Mouse (Mus musculus) limb, embryonic 12.5 days (tissue): Measurements from ENCODE around the gene Cd63. TPM values are rescaled to one million over a fixed set of nuclear protein-coding genes. Genes with fewer than 3 reads are reported as not detected.
A peak's percentile ranks its signal among the peaks of the same experiment; 100 is the strongest.

Source experiments
- ATAC-seq: fragments of 200-750 bp; cut with Nextera tagmentation; 2 replicates; pipeline ENCODE4 v1.8.0; 2017; ENCODE audit warnings: low read depth, moderate TSS enrichment; ENCODE audit not compliant: insufficient number of reproducible peaks, insufficient read depth, low FRiP score, low TSS enrichment
- H3K27ac ChIP-seq: fragments of 300-500 bp; sonication (generic); 2 replicates; pipeline ENCODE4 v1.5.1; 2016; ENCODE audit warnings: mild to moderate bottlenecking, moderate library complexity
- H3K27me3 ChIP-seq: fragments of 300-500 bp; sonication (generic); 2 replicates; pipeline ENCODE4 v1.6.1; 2016; ENCODE audit warnings: mild to moderate bottlenecking, moderate library complexity
- H3K36me3 ChIP-seq: fragments of 300-500 bp; sonication (generic); 2 replicates; pipeline ENCODE4 v1.6.1; 2016; ENCODE audit warnings: mild to moderate bottlenecking, moderate library complexity
- H3K4me1 ChIP-seq: fragments of 300-500 bp; sonication (generic); replicated peaks from 2 replicates; pipeline ENCODE4 v1.6.1; 2016
- H3K4me2 ChIP-seq: fragments of 300-500 bp; sonication (generic); 2 replicates; pipeline ENCODE4 v1.6.1; 2016; ENCODE audit warnings: mild to moderate bottlenecking, moderate library complexity
- H3K4me3 ChIP-seq: fragments of 300-500 bp; sonication (generic); replicated peaks from 2 replicates; pipeline ENCODE4 v1.5.1; 2016; ENCODE audit warnings: mild to moderate bottlenecking
- H3K9ac ChIP-seq: fragments of 300-500 bp; sonication (generic); replicated peaks from 2 replicates; pipeline ENCODE4 v1.6.1; 2016; ENCODE audit warnings: mild to moderate bottlenecking, moderate library complexity
- H3K9me3 ChIP-seq: fragments of 300-500 bp; sonication (generic); 2 replicates; pipeline ENCODE4 v1.6.1; 2016; ENCODE audit warnings: mild to moderate bottlenecking, moderate library complexity
- WGBS: fragments of 180-500 bp; shearing (Covaris S2); methylation state at CpG from one replicate; pipeline ENCODE4 v1.1.7; 2016; 5-methylcytosine and 5-hydroxymethylcytosine counted together
- polyA plus RNA-seq: library from polyadenylated mRNA; unstranded; fragments of >200 nt; fragmentation: Nextera tagmentation; extraction: Ambion mirVana; gene quantifications from 2 replicates; pipeline ENCODE4 v1.2.1, GENCODE M21; 2016

Gene Cd63
- polyA plus RNA-seq, 1 experiment from 2014 or later: 522 TPM

- ATAC-seq: peak; percentile 54
- peak within 1 kb of the TSS; percentile 97 for H3K27ac ChIP-seq
- H3K4me2 ChIP-seq: peak within 1 kb of the TSS; percentile 86
- H3K9me3 ChIP-seq: no peaks in the 10 kb centered on the region
- peaks cover 48% of the 10 kb centered on the region for H3K4me1 ChIP-seq
- 1% methylated on average over 55 of the region's 89 CpGs for WGBS
- H3K36me3 ChIP-seq: peaks cover 17% of the 10 kb centered on the region
- peaks cover 8% of the 10 kb centered on the region for H3K27me3 ChIP-seq
- H3K9ac ChIP-seq: peak within 1 kb of the TSS; percentile 86
- peak within 1 kb of the TSS; percentile 87 for H3K4me3 ChIP-seq
Measured at GRCm38 (mm10) chr10:128891296-128892094, 9.3 kb upstream of the Cd63 start, which contains the start of gene Gdf11. TSS of gene Gdf11 (minus strand) at chr10:128891718.

- no peaks in the 10 kb centered on the region for H3K9me3 ChIP-seq
- H3K27ac ChIP-seq: peak overlapping the region; percentile 97
- peak overlapping the region; percentile 86 for H3K4me2 ChIP-seq
- H3K9ac ChIP-seq: peak overlapping the region; percentile 86
- WGBS: 1% methylated on average over 9 of the region's 9 CpGs
- peak overlapping the region; percentile 87 for H3K4me3 ChIP-seq
- H3K27me3 ChIP-seq: peaks cover 16% of the 10 kb centered on the region
- ATAC-seq: no peak
- H3K4me1 ChIP-seq: peaks cover 50% of the 10 kb centered on the region
- H3K36me3 ChIP-seq: peaks cover 10% of the 10 kb centered on the region
Measured at GRCm38 (mm10) chr10:128892246-128892645, 8.5 kb upstream of the Cd63 start.

GRCm38 (mm10) chr10:128895437-128895836, 5.4 kb upstream of the Cd63 start:
- Histone ChIP-seq H3K9me3 (no peaks in the 10 kb centered on the region), H3K4me1 (peaks cover 30% of the 10 kb centered on the region), H3K36me3 (no peaks in the 10 kb centered on the region), H3K27ac (no peak overlapping the region), H3K4me3 (peak overlapping the region; percentile 27; the same call in 1 of the 2 replicates), H3K4me2 (peak overlapping the region; percentile 45), H3K9ac (peak overlapping the region; percentile 38; the same call in 1 of the 2 replicates), H3K27me3 (peaks cover 16% of the 10 kb centered on the region)
- ATAC-seq: no peak
- under 1% methylated on average over 9 of the region's 9 CpGs for WGBS

GRCm38 (mm10) chr10:128895952-128896693, 4.7 kb upstream of the Cd63 start:
- peaks cover 30% of the 10 kb centered on the region for H3K4me1 ChIP-seq

GRCm38 (mm10) chr10:128896807-128897206, 4.0 kb upstream of the Cd63 start:
- Histone ChIP-seq H3K4me1 (peaks cover 30% of the 10 kb centered on the region), H3K4me3 (no peak overlapping the region), H3K9ac (no peak overlapping the region; the same call in 1 of the 2 replicates), H3K4me2 (peak overlapping the region; percentile 45; the same call in 1 of the 2 replicates), H3K9me3 (no peaks in the 10 kb centered on the region), H3K27me3 (peaks cover 16% of the 10 kb centered on the region), H3K36me3 (no peaks in the 10 kb centered on the region), H3K27ac (no peak overlapping the region)
- 39% methylated on average over 1 of the region's 1 CpGs for WGBS
- ATAC-seq: no peak

More at GRCm38 (mm10) chr10:128895952-128896693, 4.7 kb upstream of the Cd63 start:
- Histone ChIP-seq H3K4me2 (peak overlapping the region; percentile 45), H3K4me3 (peak overlapping the region; percentile 27), H3K36me3 (no peaks in the 10 kb centered on the region), H3K27me3 (peaks cover 16% of the 10 kb centered on the region), H3K27ac (no peak overlapping the region), H3K9ac (peak overlapping the region; percentile 38), H3K9me3 (no peaks in the 10 kb centered on the region)
- no peak for ATAC-seq
- 3% methylated on average over 17 of the region's 17 CpGs for WGBS

- H3K4me1 ChIP-seq: peaks cover 26% of the 10 kb centered on the region
- peaks cover 16% of the 10 kb centered on the region for H3K27me3 ChIP-seq
- H3K27ac ChIP-seq: no peak overlapping the region
- H3K36me3 ChIP-seq: no peaks in the 10 kb centered on the region
- H3K4me3 ChIP-seq: no peak overlapping the region
- ATAC-seq: no peak
- no peak overlapping the region for H3K9ac ChIP-seq
- WGBS: 6% methylated on average over 1 of the region's 1 CpGs
- H3K4me2 ChIP-seq: no peak overlapping the region
- H3K9me3 ChIP-seq: no peaks in the 10 kb centered on the region
Measured at GRCm38 (mm10) chr10:128897501-128897900, 3.3 kb upstream of the Cd63 start.

- Histone ChIP-seq H3K4me1 (peaks cover 20% of the 10 kb centered on the region; the same call in 1 of the 2 replicates), H3K4me2 (no peak overlapping the region), H3K4me3 (no peak overlapping the region), H3K9me3 (no peaks in the 10 kb centered on the region), H3K36me3 (no peaks in the 10 kb centered on the region), H3K9ac (no peak overlapping the region), H3K27ac (no peak overlapping the region), H3K27me3 (peaks cover 16% of the 10 kb centered on the region)
- WGBS: 81% methylated on average over 6 of the region's 6 CpGs
- ATAC-seq: no peak
Measured at GRCm38 (mm10) chr10:128899759-128900490, 864 bp upstream of the Cd63 start.

GRCm38 (mm10) chr10:128901409-128901808, 620 bp downstream of the Cd63 start:
- Histone ChIP-seq H3K36me3 (no peaks in the 10 kb centered on the region), H3K9ac (no peak overlapping the region), H3K4me2 (no peak overlapping the region), H3K27me3 (peaks cover 8% of the 10 kb centered on the region), H3K9me3 (no peaks in the 10 kb centered on the region), H3K27ac (no peak overlapping the region), H3K4me1 (0 out of 2 replicates have a peak, but pooled peaks cover 7% of the 10 kb centered on the region), H3K4me3 (no peak overlapping the region)
- WGBS: 70% methylated on average over 1 of the region's 1 CpGs
- ATAC-seq: no peak

GRCm38 (mm10) chr10:128902409-128902988, 1.7 kb downstream of the Cd63 start:
- no peak overlapping the region for H3K27ac ChIP-seq
- WGBS: 81% methylated on average over 3 of the region's 3 CpGs
- H3K4me2 ChIP-seq: no peak overlapping the region
- H3K4me3 ChIP-seq: no peak overlapping the region
- no peaks in the 10 kb centered on the region for H3K27me3 ChIP-seq
- H3K36me3 ChIP-seq: no peaks in the 10 kb centered on the region
- no peaks in the 10 kb centered on the region for H3K4me1 ChIP-seq
- H3K9me3 ChIP-seq: no peaks in the 10 kb centered on the region
- H3K9ac ChIP-seq: no peak overlapping the region
- no peak for ATAC-seq

- no peak overlapping the region for H3K4me3 ChIP-seq
- no peak for ATAC-seq
- WGBS: 65% methylated on average over 5 of the region's 5 CpGs
- no peaks in the 10 kb centered on the region for H3K36me3 ChIP-seq
- H3K9me3 ChIP-seq: no peaks in the 10 kb centered on the region
- H3K27ac ChIP-seq: no peak overlapping the region
- no peak overlapping the region for H3K9ac ChIP-seq
- peaks cover 9% of the 10 kb centered on the region for H3K4me1 ChIP-seq
- no peak overlapping the region for H3K4me2 ChIP-seq
- H3K27me3 ChIP-seq: no peaks in the 10 kb centered on the region
Measured at GRCm38 (mm10) chr10:128904812-128905211, 4.0 kb downstream of the Cd63 start.
